Mouse (Mus musculus): ENCODE data around the gene Gpx7. TPM values are rescaled to one million over a fixed set of nuclear protein-coding genes. Genes with fewer than 3 reads are reported as not detected.

Gene Gpx7
- polyA plus RNA-seq (2016; fragmentation: Nextera tagmentation; extraction: Ambion mirVana), result 40.6 and 44.3 TPM in 2 replicates

- 7% methylated on average over 15 of the region's 15 CpGs for WGBS
- peak within 1 kb of the TSS; percentile 55 for H3K4me3 ChIP-seq
- no peaks in the 10 kb centered on the region for H3K27me3 ChIP-seq (ENCODE audit: low read depth, poor library complexity, severe bottlenecking)
- peak within 1 kb of the TSS; percentile 93 for H3K27ac ChIP-seq
- DNase-seq (ENCODE audit: low spot score), result no peak
- no peaks in the 10 kb centered on the region for H3K9me3 ChIP-seq (replicated peaks)
- peaks cover 31% of the 10 kb centered on the region for H3K4me1 ChIP-seq
- H3K36me3 ChIP-seq, result peaks cover 14% of the 10 kb centered on the region
Measured at GRCm38 (mm10) chr4:108406861-108407401, at the start of gene Gpx7. Gpx7 (minus strand) TSS chr4:108406961.

GRCm38 (mm10) chr4:108456028-108456427 is 49.3 kb upstream of the Gpx7 start:
- Histone ChIP-seq H3K4me3 (no peak overlapping the region), H3K9me3 (replicated peaks) (no peaks in the 10 kb centered on the region), H3K36me3 (no peaks in the 10 kb centered on the region), H3K27ac (peak overlapping the region; percentile 44; the same call in 1 of the 2 replicates), H3K27me3 (ENCODE audit: low read depth, poor library complexity, severe bottlenecking) (no peaks in the 10 kb centered on the region), H3K4me1 (peaks cover 21% of the 10 kb centered on the region)
- no peak for DNase-seq (ENCODE audit: low spot score)
- 85% methylated on average over 2 of the region's 2 CpGs for WGBS

- H3K36me3 ChIP-seq, result no peaks in the 10 kb centered on the region
- H3K27me3 ChIP-seq (ENCODE audit: low read depth, poor library complexity, severe bottlenecking), result no peaks in the 10 kb centered on the region
- 0 out of 2 replicates have a peak, but pooled peaks cover 3% of the 10 kb centered on the region for H3K4me1 ChIP-seq
- no peaks in the 10 kb centered on the region for H3K9me3 ChIP-seq (replicated peaks)
- no peak for DNase-seq (ENCODE audit: low spot score)
- H3K4me3 ChIP-seq, result no peak overlapping the region
- WGBS, result 64% methylated on average over 7 of the region's 7 CpGs
- no peak overlapping the region for H3K27ac ChIP-seq
Measured at GRCm38 (mm10) chr4:108448091-108448490, 41.3 kb upstream of the Gpx7 start.

- H3K4me3 ChIP-seq, result no peak overlapping the region
- peaks cover 49% of the 10 kb centered on the region for H3K4me1 ChIP-seq
- no peak for DNase-seq (ENCODE audit: low spot score)
- no peaks in the 10 kb centered on the region for H3K36me3 ChIP-seq
- H3K27ac ChIP-seq, result 0 out of 2 replicates have a peak overlapping the region, but pooled peaks have one; percentile 33
- no peaks in the 10 kb centered on the region for H3K9me3 ChIP-seq (replicated peaks)
- WGBS, result 64% methylated on average over 6 of the region's 6 CpGs
- no peaks in the 10 kb centered on the region for H3K27me3 ChIP-seq (ENCODE audit: low read depth, poor library complexity, severe bottlenecking)
Measured at GRCm38 (mm10) chr4:108438082-108438840, 31.5 kb upstream of the Gpx7 start.

GRCm38 (mm10) chr4:108436225-108436624 is 29.5 kb upstream of the Gpx7 start:
- Histone ChIP-seq H3K36me3 (no peaks in the 10 kb centered on the region), H3K27ac (peak overlapping the region; percentile 92), H3K27me3 (ENCODE audit: low read depth, poor library complexity, severe bottlenecking) (no peaks in the 10 kb centered on the region), H3K9me3 (replicated peaks) (no peaks in the 10 kb centered on the region), H3K4me3 (no peak overlapping the region), H3K4me1 (peaks cover 69% of the 10 kb centered on the region)
- 96% methylated on average over 1 of the region's 1 CpGs for WGBS
- no peak for DNase-seq (ENCODE audit: low spot score)

GRCm38 (mm10) chr4:108435646-108436045 is 28.9 kb upstream of the Gpx7 start:
- peak; percentile 47 for DNase-seq (ENCODE audit: low spot score)
- H3K4me3 ChIP-seq, result peak overlapping the region; percentile 18; the same call in 1 of the 2 replicates
- H3K4me1 ChIP-seq, result peaks cover 75% of the 10 kb centered on the region
- H3K27ac ChIP-seq, result peak overlapping the region; percentile 92
- no peaks in the 10 kb centered on the region for H3K36me3 ChIP-seq
- no peaks in the 10 kb centered on the region for H3K9me3 ChIP-seq (replicated peaks)
- WGBS, result 54% methylated on average over 3 of the region's 3 CpGs
- H3K27me3 ChIP-seq (ENCODE audit: low read depth, poor library complexity, severe bottlenecking), result no peaks in the 10 kb centered on the region

- DNase-seq (ENCODE audit: low spot score), result no peak
- 94% methylated on average over 3 of the region's 3 CpGs for WGBS
- H3K36me3 ChIP-seq, result no peaks in the 10 kb centered on the region
- H3K27ac ChIP-seq, result peak overlapping the region; percentile 92
- H3K4me3 ChIP-seq, result no peak overlapping the region
- no peaks in the 10 kb centered on the region for H3K27me3 ChIP-seq (ENCODE audit: low read depth, poor library complexity, severe bottlenecking)
- no peaks in the 10 kb centered on the region for H3K9me3 ChIP-seq (replicated peaks)
- peaks cover 79% of the 10 kb centered on the region for H3K4me1 ChIP-seq
Measured at GRCm38 (mm10) chr4:108434781-108435180, 28.0 kb upstream of the Gpx7 start.

- no peak for DNase-seq (ENCODE audit: low spot score)
- peaks cover 81% of the 10 kb centered on the region for H3K4me1 ChIP-seq
- WGBS, result 69% methylated on average over 4 of the region's 4 CpGs
- peak overlapping the region; percentile 35 for H3K4me3 ChIP-seq
- no peaks in the 10 kb centered on the region for H3K9me3 ChIP-seq (replicated peaks)
- no peaks in the 10 kb centered on the region for H3K27me3 ChIP-seq (ENCODE audit: low read depth, poor library complexity, severe bottlenecking)
- H3K27ac ChIP-seq, result peak overlapping the region; percentile 92
- no peaks in the 10 kb centered on the region for H3K36me3 ChIP-seq
Measured at GRCm38 (mm10) chr4:108434221-108434620, 27.5 kb upstream of the Gpx7 start.

- H3K27me3 ChIP-seq (ENCODE audit: low read depth, poor library complexity, severe bottlenecking), result no peaks in the 10 kb centered on the region
- WGBS, result 12% methylated on average over 6 of the region's 6 CpGs
- H3K27ac ChIP-seq, result peak overlapping the region; percentile 92
- H3K4me1 ChIP-seq, result peaks cover 86% of the 10 kb centered on the region
- peak overlapping the region; percentile 35 for H3K4me3 ChIP-seq
- peak; percentile 71 for DNase-seq (ENCODE audit: low spot score)
- no peaks in the 10 kb centered on the region for H3K9me3 ChIP-seq (replicated peaks)
- no peaks in the 10 kb centered on the region for H3K36me3 ChIP-seq
Measured at GRCm38 (mm10) chr4:108433341-108433740, 26.6 kb upstream of the Gpx7 start.

GRCm38 (mm10) chr4:108431561-108431936 is 24.8 kb upstream of the Gpx7 start:
- WGBS, result 26% methylated on average over 2 of the region's 2 CpGs

GRCm38 (mm10) chr4:108430656-108431560 is 24.1 kb upstream of the Gpx7 start:
- WGBS, result 25% methylated on average over 4 of the region's 4 CpGs
- Histone ChIP-seq H3K4me3 (peak overlapping the region; percentile 14; the same call in 1 of the 2 replicates), H3K36me3 (no peaks in the 10 kb centered on the region), H3K27ac (peak overlapping the region; percentile 92), H3K4me1 (peaks cover 74% of the 10 kb centered on the region), H3K9me3 (replicated peaks) (no peaks in the 10 kb centered on the region), H3K27me3 (ENCODE audit: low read depth, poor library complexity, severe bottlenecking) (no peaks in the 10 kb centered on the region)
- peak; percentile 87 for DNase-seq (ENCODE audit: low spot score)

More at GRCm38 (mm10) chr4:108431561-108431936, 24.8 kb upstream of the Gpx7 start:
- no peaks in the 10 kb centered on the region for H3K27me3 ChIP-seq (ENCODE audit: low read depth, poor library complexity, severe bottlenecking)
- H3K4me3 ChIP-seq, result peak overlapping the region; percentile 14; the same call in 1 of the 2 replicates
- peak overlapping the region; percentile 92 for H3K27ac ChIP-seq
- H3K4me1 ChIP-seq, result peaks cover 76% of the 10 kb centered on the region
- no peaks in the 10 kb centered on the region for H3K9me3 ChIP-seq (replicated peaks)
- H3K36me3 ChIP-seq, result no peaks in the 10 kb centered on the region
- DNase-seq (ENCODE audit: low spot score), result no peak

- Histone ChIP-seq H3K4me3 (no peak overlapping the region), H3K36me3 (no peaks in the 10 kb centered on the region), H3K27ac (peak overlapping the region; percentile 20; the same call in 1 of the 2 replicates), H3K9me3 (replicated peaks) (no peaks in the 10 kb centered on the region), H3K27me3 (ENCODE audit: low read depth, poor library complexity, severe bottlenecking) (no peaks in the 10 kb centered on the region), H3K4me1 (peaks cover 58% of the 10 kb centered on the region)
- no peak for DNase-seq (ENCODE audit: low spot score)
- 85% methylated on average over 6 of the region's 6 CpGs for WGBS
Measured at GRCm38 (mm10) chr4:108428341-108428721, 21.6 kb upstream of the Gpx7 start.

Data from limb, embryonic 10.5 days (tissue).